Mouse (Mus musculus) forebrain, embryonic 16.5 days (tissue): ENCODE results near the gene Ccdc33. TPM values are rescaled to one million over a fixed set of nuclear protein-coding genes. Genes with fewer than 3 reads are reported as not detected.
A peak's percentile ranks its signal among the peaks of the same experiment; 100 is the strongest.

Source experiments
- ATAC-seq: fragments of 200-750 bp; cut with Nextera tagmentation; 2 replicates; pipeline ENCODE4 v1.8.0; 2017; ENCODE audit warnings: mild to moderate bottlenecking, moderate library complexity
- H3K27ac ChIP-seq: fragments of 300-500 bp; sonication (generic); 2 replicates; pipeline ENCODE4 v1.5.1; 2014; ENCODE audit warnings: low read length, control low read depth
- H3K27me3 ChIP-seq: fragments of 300-500 bp; sonication (generic); replicated peaks from 2 replicates; pipeline ENCODE4 v1.6.1; 2014; ENCODE audit warnings: low read length; ENCODE audit not compliant: control insufficient read depth, insufficient read depth
- H3K36me3 ChIP-seq: fragments of 300-500 bp; sonication (generic); 2 replicates; pipeline ENCODE4 v1.6.1; 2014; ENCODE audit not compliant: control insufficient read depth, insufficient read depth
- H3K4me1 ChIP-seq: fragments of 300-500 bp; sonication (generic); replicated peaks from 2 replicates; pipeline ENCODE4 v1.6.1; 2014; ENCODE audit warnings: low read length; ENCODE audit not compliant: control insufficient read depth, insufficient read depth
- H3K4me2 ChIP-seq: fragments of 300-500 bp; sonication (generic); 2 replicates; pipeline ENCODE4 v1.6.1; 2014; ENCODE audit warnings: mild to moderate bottlenecking, low read length, control low read depth
- H3K4me3 ChIP-seq: fragments of 300-500 bp; sonication (generic); replicated peaks from 2 replicates; pipeline ENCODE4 v1.5.1; 2014; ENCODE audit warnings: mild to moderate bottlenecking, low read length, control low read depth
- H3K9ac ChIP-seq: fragments of 300-500 bp; sonication (generic); replicated peaks from 2 replicates; pipeline ENCODE4 v1.6.1; 2014; ENCODE audit warnings: low read depth, low read length, control low read depth
- H3K9me3 ChIP-seq: fragments of 300-500 bp; sonication (generic); 2 replicates; pipeline ENCODE4 v1.6.1; 2016; ENCODE audit warnings: low read length; ENCODE audit not compliant: control insufficient read depth
- WGBS: fragments of 180-500 bp; shearing (Covaris S2); extraction: QIAGEN DNeasy Blood & Tissue Kit; methylation state at CpG from one replicate; pipeline ENCODE4 v1.1.7; 2014; 5-methylcytosine and 5-hydroxymethylcytosine counted together
- polyA plus RNA-seq: library from polyadenylated mRNA; unstranded; fragments of >200 nt; fragmentation: Nextera tagmentation; extraction: Ambion mirVana; gene quantifications from 2 replicates; pipeline ENCODE4 v1.2.1, GENCODE M21; 2015

The Ccdc33 gene
- polyA plus RNA-seq, 1 experiment from 2014 or later, result 0.79 TPM

- H3K9me3 ChIP-seq, result no peaks in the 10 kb centered on the region
- H3K27me3 ChIP-seq, result no peaks in the 10 kb centered on the region
- no peak overlapping the region for H3K9ac ChIP-seq
- peaks cover 36% of the 10 kb centered on the region for H3K4me1 ChIP-seq
- 0 out of 2 replicates have a peak, but pooled peaks have one; percentile 21 for ATAC-seq
- H3K4me3 ChIP-seq, result no peak overlapping the region
- WGBS, result 14% methylated on average over 6 of the region's 6 CpGs
- no peaks in the 10 kb centered on the region for H3K36me3 ChIP-seq
- H3K4me2 ChIP-seq, result no peak overlapping the region
- peak overlapping the region; percentile 54 for H3K27ac ChIP-seq
Measured at GRCm38 (mm10) chr9:58103647-58104046, 15.0 kb downstream of the Ccdc33 start.

- no peak overlapping the region for H3K27ac ChIP-seq
- no peak overlapping the region for H3K9ac ChIP-seq
- H3K4me1 ChIP-seq, result peaks cover 36% of the 10 kb centered on the region
- no peaks in the 10 kb centered on the region for H3K36me3 ChIP-seq
- WGBS, result 51% methylated on average over 4 of the region's 4 CpGs
- H3K9me3 ChIP-seq, result no peaks in the 10 kb centered on the region
- H3K4me2 ChIP-seq, result no peak overlapping the region
- ATAC-seq, result no peak
- no peak overlapping the region for H3K4me3 ChIP-seq
- H3K27me3 ChIP-seq, result no peaks in the 10 kb centered on the region
Measured at GRCm38 (mm10) chr9:58102013-58102412, 16.6 kb downstream of the Ccdc33 start.

- WGBS, result 76% methylated on average over 5 of the region's 5 CpGs
- no peak overlapping the region for H3K4me2 ChIP-seq
- H3K36me3 ChIP-seq, result no peaks in the 10 kb centered on the region
- H3K4me1 ChIP-seq, result peaks cover 52% of the 10 kb centered on the region
- no peaks in the 10 kb centered on the region for H3K27me3 ChIP-seq
- H3K9ac ChIP-seq, result no peak overlapping the region
- H3K4me3 ChIP-seq, result no peak overlapping the region
- ATAC-seq, result peak; percentile 32
- no peak overlapping the region for H3K27ac ChIP-seq
- no peaks in the 10 kb centered on the region for H3K9me3 ChIP-seq
Measured at GRCm38 (mm10) chr9:58099836-58100565, 18.6 kb downstream of the Ccdc33 start.

- WGBS, result 23% methylated on average over 5 of the region's 5 CpGs
- no peaks in the 10 kb centered on the region for H3K27me3 ChIP-seq
- peaks cover 48% of the 10 kb centered on the region for H3K4me1 ChIP-seq
- H3K36me3 ChIP-seq, result no peaks in the 10 kb centered on the region
- H3K9ac ChIP-seq, result no peak overlapping the region
- no peak overlapping the region for H3K4me2 ChIP-seq
- ATAC-seq, result peak; percentile 93
- H3K9me3 ChIP-seq, result no peaks in the 10 kb centered on the region
- H3K27ac ChIP-seq, result peak overlapping the region; percentile 80
- H3K4me3 ChIP-seq, result no peak overlapping the region
Measured at GRCm38 (mm10) chr9:58096629-58097301, 21.9 kb downstream of the Ccdc33 start.

- WGBS, result 55% methylated on average over 6 of the region's 6 CpGs
- Histone ChIP-seq H3K4me1 (peaks cover 52% of the 10 kb centered on the region), H3K27ac (peak overlapping the region; percentile 80), H3K27me3 (no peaks in the 10 kb centered on the region), H3K4me3 (no peak overlapping the region), H3K9ac (no peak overlapping the region), H3K4me2 (no peak overlapping the region), H3K36me3 (no peaks in the 10 kb centered on the region), H3K9me3 (no peaks in the 10 kb centered on the region)
- ATAC-seq, result no peak
Measured at GRCm38 (mm10) chr9:58095977-58096376, 22.6 kb downstream of the Ccdc33 start.

- no peak overlapping the region for H3K4me3 ChIP-seq
- no peaks in the 10 kb centered on the region for H3K27me3 ChIP-seq
- no peak overlapping the region for H3K9ac ChIP-seq
- WGBS, result 73% methylated on average over 3 of the region's 3 CpGs
- no peaks in the 10 kb centered on the region for H3K36me3 ChIP-seq
- no peak overlapping the region for H3K4me2 ChIP-seq
- H3K4me1 ChIP-seq, result peaks cover 38% of the 10 kb centered on the region
- H3K9me3 ChIP-seq, result no peaks in the 10 kb centered on the region
- ATAC-seq, result no peak
- no peak overlapping the region for H3K27ac ChIP-seq
Measured at GRCm38 (mm10) chr9:58093776-58094175, 24.8 kb downstream of the Ccdc33 start.

GRCm38 (mm10) chr9:58092581-58093269, 25.9 kb downstream of the Ccdc33 start:
- Histone ChIP-seq H3K4me3 (no peak overlapping the region), H3K9ac (no peak overlapping the region), H3K27me3 (no peaks in the 10 kb centered on the region), H3K27ac (no peak overlapping the region), H3K36me3 (no peaks in the 10 kb centered on the region), H3K4me1 (peaks cover 38% of the 10 kb centered on the region), H3K4me2 (no peak overlapping the region), H3K9me3 (no peaks in the 10 kb centered on the region)
- peak; percentile 20; the same call in 1 of the 2 replicates for ATAC-seq
- 54% methylated on average over 7 of the region's 7 CpGs for WGBS

- no peak overlapping the region for H3K27ac ChIP-seq
- no peak overlapping the region for H3K4me3 ChIP-seq
- 62% methylated on average over 4 of the region's 4 CpGs for WGBS
- H3K4me2 ChIP-seq, result no peak overlapping the region
- no peak overlapping the region for H3K9ac ChIP-seq
- H3K9me3 ChIP-seq, result no peaks in the 10 kb centered on the region
- ATAC-seq, result no peak
- H3K27me3 ChIP-seq, result no peaks in the 10 kb centered on the region
- peaks cover 37% of the 10 kb centered on the region for H3K4me1 ChIP-seq
- H3K36me3 ChIP-seq, result no peaks in the 10 kb centered on the region
Measured at GRCm38 (mm10) chr9:58091623-58092425, 26.8 kb downstream of the Ccdc33 start.
